Mouse (Mus musculus): ENCODE measurements around the gene Slc25a18.

- no peak for TF ChIP-seq POLR2A (IDR thresholded peaks at IDR 0.05; ENCODE audit: borderline replicate concordance, control insufficient read depth, low read depth, low read length)
- TF ChIP-seq CTCF (IDR thresholded peaks at IDR 0.05; ENCODE audit: control insufficient read depth, insufficient read depth, low read length) = no peak
These were observed 14.8 kb downstream of the Slc25a18 start for GRCm38 (mm10) chr6:120788068-120788607.

Data from bone marrow, adult 2 months (tissue).